Comparison of ENCODE assay signal across 28 mouse cellular contexts in genomic region chr17:86230141-86230633, GRCm38 (mm10).
DNase-seq lines count a peak whose midpoint lies in the region; ATAC-seq lines count a peak whose summit lies in the region.
"Had no signal": no experiment of that assay in that cellular context is flagged by ENCODE, and none has a peak within 500 bp of the region (broad histone marks: within the 10 kb centered on the region; RNA-seq: fewer than 3 reads in every experiment).

No protein-coding gene starts in this region.

- no peaks in the 10 kb centered on the region for H3K27me3 ChIP-seq in neural tube, embryonic 15.5 days (replicated peaks)
- H3K27me3 ChIP-seq: embryonic facial prominence, embryonic 15.5 days; forebrain, embryonic 12.5 days; heart, embryonic 13.5 days; hindbrain, embryonic 15.5 days; liver, embryonic 12.5 days; stomach, embryonic 15.5 days had no signal

- no peaks in the 10 kb centered on the region for H3K9me3 ChIP-seq in neural tube, embryonic 15.5 days (replicated peaks)
- H3K9me3 ChIP-seq: embryonic facial prominence, embryonic 15.5 days; forebrain, embryonic 12.5 days; heart, embryonic 13.5 days; hindbrain, embryonic 15.5 days; liver, embryonic 12.5 days; stomach, embryonic 15.5 days had no signal

- 0 out of 2 replicates have a peak overlapping the region, but pooled peaks have one; percentile 23 for H3K27ac ChIP-seq in neural tube, embryonic 15.5 days (replicated peaks)
- H3K27ac ChIP-seq: embryonic facial prominence, embryonic 10.5 days; embryonic facial prominence, embryonic 15.5 days; forebrain, embryonic 12.5 days; heart, embryonic 13.5 days; hindbrain, embryonic 10.5 days; hindbrain, embryonic 15.5 days; liver, embryonic 12.5 days; stomach, embryonic 15.5 days had no signal

- WGBS in neural tube, embryonic 15.5 days, result 88% methylated on average over 16 of the region's 16 CpGs

- peak; percentile 22 for DNase-seq in gastrocnemius, adult 18-20 months (ENCODE audit: low spot score)
- DNase-seq in gastrocnemius, adult 8-10 months (ENCODE audit: low spot score in 2 of 2), result no peak
- peak; percentile 47 to 68 for DNase-seq in heart, adult 9 months (ENCODE audit: low spot score in 2 of 2)
- no peak for DNase-seq in heart, postnatal 36 days
- DNase-seq in neural tube, embryonic 10.5 days (ENCODE audit: extremely low spot score, low spot score), result no peak
- DNase-seq in thymus, postnatal 14 days, result no peak
- DNase-seq: cerebellum, adult 8-10 months; cerebellum, postnatal 25 days; forebrain, postnatal 0 days; kidney, adult 11 months; kidney, postnatal 14 days; left cerebral cortex, postnatal 4 days; liver, postnatal 0 days; lung, postnatal 36 days; midbrain, embryonic 14.5 days; right cerebral cortex, postnatal 14 days; thymus, adult 2 months; thymus, postnatal 4 days had no signal

- H3K4me1 ChIP-seq in neural tube, embryonic 15.5 days, result peaks cover 33% of the 10 kb centered on the region
- H3K4me1 ChIP-seq: embryonic facial prominence, embryonic 10.5 days; forebrain, embryonic 12.5 days; liver, embryonic 12.5 days; stomach, embryonic 15.5 days had no signal

- H3K36me3 ChIP-seq in neural tube, embryonic 15.5 days, result no peaks in the 10 kb centered on the region
- H3K36me3 ChIP-seq: embryonic facial prominence, embryonic 10.5 days; embryonic facial prominence, embryonic 15.5 days; forebrain, embryonic 12.5 days; heart, embryonic 13.5 days; hindbrain, embryonic 10.5 days; hindbrain, embryonic 15.5 days; liver, embryonic 12.5 days; stomach, embryonic 15.5 days had no signal

- no peak overlapping the region for H3K4me2 ChIP-seq in neural tube, embryonic 15.5 days
- H3K4me2 ChIP-seq: embryonic facial prominence, embryonic 15.5 days; forebrain, embryonic 12.5 days; heart, embryonic 13.5 days; hindbrain, embryonic 15.5 days; liver, embryonic 12.5 days; stomach, embryonic 15.5 days had no signal

- no peak overlapping the region for H3K9ac ChIP-seq in neural tube, embryonic 15.5 days (replicated peaks)
- H3K9ac ChIP-seq: embryonic facial prominence, embryonic 15.5 days; forebrain, embryonic 12.5 days; forebrain, postnatal 0 days; heart, embryonic 13.5 days; hindbrain, embryonic 15.5 days; liver, embryonic 12.5 days; liver, postnatal 0 days; stomach, embryonic 15.5 days had no signal

- intact Hi-C loops in heart, postnatal 36 days (cut with DNase I), result no loop called here

- no peak overlapping the region for H3K4me3 ChIP-seq in neural tube, embryonic 15.5 days (replicated peaks)
- H3K4me3 ChIP-seq: embryonic facial prominence, embryonic 10.5 days; embryonic facial prominence, embryonic 15.5 days; forebrain, embryonic 12.5 days; heart, embryonic 13.5 days; hindbrain, embryonic 10.5 days; hindbrain, embryonic 15.5 days; liver, embryonic 12.5 days; stomach, embryonic 15.5 days had no signal

- ATAC-seq in neural tube, embryonic 15.5 days (ENCODE audit: low FRiP score), result no peak
- ATAC-seq: forebrain, postnatal 0 days; inflammation-experienced regulatory T-cells, adult 6 months; liver, embryonic 12.5 days; liver, postnatal 0 days had no signal

Comparison
In these comparisons a context has a peak if more than half of its experiments do, and no peak if none do; other contexts are left out.
1. DNase-seq: peak in gastrocnemius, adult 18-20 months (single experiment) and heart, adult 9 months (2 of 2); none in gastrocnemius, adult 8-10 months (0 of 2), heart, postnatal 36 days (0 of 2), neural tube, embryonic 10.5 days (single experiment) and thymus, postnatal 14 days (single experiment).